Mouse (Mus musculus) liver, postnatal 0 days (tissue): ENCODE results near the gene Plk2.

Source experiments
- CTCF ChIP-seq: sonication (generic); IDR thresholded peaks from 2 replicates; pipeline ENCODE4 v1.5.1; 2016; ENCODE audit warnings: antibody characterized with exemption, low read depth
- EP300 ChIP-seq: IDR thresholded peaks from 2 replicates; pipeline ENCODE4 v1.6.1; 2016; ENCODE audit warnings: antibody characterized with exemption, low read depth, mild to moderate bottlenecking

DNA sequence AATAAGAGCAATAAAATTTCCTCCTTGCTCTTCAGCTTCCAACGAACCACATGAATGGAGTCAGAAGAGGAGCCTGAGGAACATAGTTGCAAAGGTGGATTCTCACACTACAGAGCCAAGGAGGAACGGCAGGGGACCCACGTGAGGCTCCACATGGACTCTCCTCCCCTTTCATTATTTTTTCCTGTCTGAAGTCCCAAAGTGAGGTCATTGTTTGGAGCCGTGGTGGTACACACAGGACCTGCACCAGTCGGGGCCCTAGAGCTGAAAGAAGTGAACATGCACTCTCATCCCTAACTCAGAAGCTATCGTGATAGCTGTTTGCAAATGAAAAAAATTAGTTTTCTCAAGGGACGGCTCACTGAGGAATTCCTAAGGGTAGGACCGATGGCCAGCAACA is 9.2 kb downstream of the Plk2 start:
- no peak for TF ChIP-seq EP300
- no peak for TF ChIP-seq CTCF
